Mouse (Mus musculus): ENCODE measurements around the gene Gata2.

Gene Gata2

GRCm38 (mm10) chr6:88190043-88190309, 3.7 kb upstream of the Gata2 start:
- Histone ChIP-seq H3K36me3 (ENCODE audit: control insufficient read depth, insufficient read depth, low read length, poor library complexity, severe bottlenecking) (no peaks in the 10 kb centered on the region), H3K27me3 (ENCODE audit: control insufficient read depth, insufficient read depth, low read length, poor library complexity, severe bottlenecking) (no peaks in the 10 kb centered on the region)
- DNase-seq (ENCODE audit: low read depth, low spot score): no peak

- Histone ChIP-seq H3K36me3 (ENCODE audit: control insufficient read depth, insufficient read depth, low read length, poor library complexity, severe bottlenecking) (no peaks in the 10 kb centered on the region), H3K27me3 (ENCODE audit: control insufficient read depth, insufficient read depth, low read length, poor library complexity, severe bottlenecking) (no peaks in the 10 kb centered on the region)
- no peak for DNase-seq (ENCODE audit: low read depth, low spot score)
Observed at GRCm38 (mm10) chr6:88190310-88191023, 3.2 kb upstream of the Gata2 start.

GRCm38 (mm10) chr6:88191024-88191365, 2.7 kb upstream of the Gata2 start:
- Histone ChIP-seq H3K36me3 (ENCODE audit: control insufficient read depth, insufficient read depth, low read length, poor library complexity, severe bottlenecking) (no peaks in the 10 kb centered on the region), H3K27me3 (ENCODE audit: control insufficient read depth, insufficient read depth, low read length, poor library complexity, severe bottlenecking) (no peaks in the 10 kb centered on the region; the same call in 1 of the 2 replicates)
- no peak for DNase-seq (ENCODE audit: low read depth, low spot score)

- H3K36me3 ChIP-seq (ENCODE audit: control insufficient read depth, insufficient read depth, low read length, poor library complexity, severe bottlenecking): no peaks in the 10 kb centered on the region
- H3K27me3 ChIP-seq (ENCODE audit: control insufficient read depth, insufficient read depth, low read length, poor library complexity, severe bottlenecking): no peaks in the 10 kb centered on the region; the same call in 1 of the 2 replicates
- no peak for DNase-seq (ENCODE audit: low read depth, low spot score)
Observed at GRCm38 (mm10) chr6:88191411-88192070, 2.1 kb upstream of the Gata2 start.

DNA sequence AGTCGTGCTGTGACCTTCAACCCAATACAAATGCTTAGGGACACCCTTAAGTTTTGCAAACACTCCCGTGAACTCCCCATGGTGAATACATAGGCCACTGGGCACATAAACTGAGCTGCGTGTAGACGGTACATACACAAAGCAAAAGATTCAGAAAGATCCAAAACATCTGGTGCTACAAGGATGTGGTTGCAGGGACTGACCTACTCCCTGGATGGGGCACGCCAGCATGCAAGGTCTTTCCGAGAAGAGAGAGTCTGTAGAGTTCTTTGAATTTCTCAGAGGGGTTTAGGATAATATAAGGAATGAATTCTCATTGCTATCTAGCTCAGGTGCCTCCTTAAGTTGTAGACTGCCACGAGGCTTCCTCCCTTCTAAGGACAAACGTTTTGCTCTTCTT, 935 bp upstream of the Gata2 start:
- DNase-seq (ENCODE audit: low read depth, low spot score): no peak
- no peaks in the 10 kb centered on the region; the same call in 1 of the 2 replicates for H3K27me3 ChIP-seq (ENCODE audit: control insufficient read depth, insufficient read depth, low read length, poor library complexity, severe bottlenecking)
- H3K36me3 ChIP-seq (ENCODE audit: control insufficient read depth, insufficient read depth, low read length, poor library complexity, severe bottlenecking): no peaks in the 10 kb centered on the region

DNA sequence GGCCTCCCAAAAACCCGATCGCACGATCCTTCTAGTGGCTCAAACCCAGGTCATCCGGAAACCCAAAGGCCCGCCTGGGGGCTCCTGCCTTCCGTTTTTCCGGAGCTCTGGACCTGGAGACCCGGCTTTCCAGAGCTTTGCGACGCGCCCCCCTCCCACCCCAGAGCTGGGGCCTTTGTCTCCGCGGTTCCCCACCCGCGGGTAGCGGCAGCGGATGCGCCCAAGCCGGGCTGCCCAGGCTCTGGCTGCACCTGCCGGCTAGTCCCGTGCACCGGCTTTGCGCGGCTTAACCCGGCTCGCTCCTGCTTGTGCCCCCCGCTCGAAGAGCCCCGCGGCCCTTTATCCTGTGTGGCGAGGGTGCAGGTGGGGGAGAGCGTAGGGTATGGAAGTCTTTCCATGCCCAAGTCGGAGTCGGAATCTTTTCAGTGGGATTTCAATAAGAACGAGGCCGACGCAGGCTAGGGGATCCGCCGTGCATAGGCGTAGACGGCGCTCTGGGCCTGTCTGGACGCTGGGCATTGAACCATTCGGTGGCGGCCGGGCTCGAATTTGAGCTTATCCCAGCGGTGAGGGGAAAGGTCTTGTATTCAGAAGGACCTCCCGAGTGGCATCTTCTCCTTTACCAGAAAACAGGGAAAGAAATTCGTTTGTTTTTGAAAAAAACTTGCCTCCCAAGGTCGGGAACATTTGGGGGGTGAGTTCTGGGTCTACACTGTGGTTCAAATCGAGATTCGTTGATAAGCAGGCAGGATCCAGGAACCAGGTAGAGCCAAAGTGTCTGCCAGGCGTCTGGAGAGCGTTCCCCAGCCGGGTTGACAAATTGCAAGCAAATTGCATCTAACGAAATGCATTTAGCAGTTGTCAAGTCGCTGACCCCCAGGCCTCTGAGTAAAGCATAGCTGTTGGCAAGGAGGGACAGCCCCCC, 624 bp downstream of the Gata2 start:
- no peak for DNase-seq (ENCODE audit: low read depth, low spot score)
- H3K36me3 ChIP-seq (ENCODE audit: control insufficient read depth, insufficient read depth, low read length, poor library complexity, severe bottlenecking): no peaks in the 10 kb centered on the region
- H3K27me3 ChIP-seq (ENCODE audit: control insufficient read depth, insufficient read depth, low read length, poor library complexity, severe bottlenecking): no peaks in the 10 kb centered on the region; the same call in 1 of the 2 replicates

GRCm38 (mm10) chr6:88194978-88195325, 1.3 kb downstream of the Gata2 start:
- H3K36me3 ChIP-seq (ENCODE audit: control insufficient read depth, insufficient read depth, low read length, poor library complexity, severe bottlenecking): no peaks in the 10 kb centered on the region
- DNase-seq (ENCODE audit: low read depth, low spot score): no peak
- no peaks in the 10 kb centered on the region; the same call in 1 of the 2 replicates for H3K27me3 ChIP-seq (ENCODE audit: control insufficient read depth, insufficient read depth, low read length, poor library complexity, severe bottlenecking)

DNA sequence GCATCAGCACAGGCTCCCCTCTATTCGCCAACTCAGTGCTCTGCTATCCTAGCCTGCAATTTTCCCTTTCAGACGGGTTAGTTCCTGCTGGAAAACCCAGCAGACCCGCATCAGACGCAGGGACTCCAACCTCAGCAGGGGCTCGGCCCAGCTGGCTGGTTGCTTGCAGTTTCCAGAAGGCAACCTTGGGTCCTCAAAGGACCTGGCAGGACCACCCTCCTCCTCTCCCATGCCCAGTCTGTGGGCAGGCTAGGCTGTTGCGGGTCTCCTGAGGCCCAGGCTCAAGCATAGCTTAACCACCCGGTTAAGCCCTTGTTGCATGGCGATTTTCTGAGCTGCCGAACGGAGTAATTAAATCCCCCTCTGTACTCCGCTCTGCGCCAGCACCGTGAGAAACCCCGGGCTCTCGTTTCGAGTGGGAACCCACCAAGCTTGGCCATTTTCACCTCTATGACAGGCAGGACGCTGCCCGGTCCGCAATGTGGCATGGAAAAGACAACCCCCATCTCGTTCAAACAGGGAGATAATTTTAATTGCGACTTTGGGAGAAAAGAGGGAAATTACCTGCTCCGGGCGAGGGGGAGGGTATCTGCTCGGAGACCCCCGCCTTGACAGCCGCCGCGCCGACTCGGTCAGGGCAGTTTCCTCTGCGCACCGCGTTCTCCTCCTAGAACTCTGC, 2.5 kb downstream of the Gata2 start:
- no peaks in the 10 kb centered on the region for H3K36me3 ChIP-seq (ENCODE audit: control insufficient read depth, insufficient read depth, low read length, poor library complexity, severe bottlenecking)

GRCm38 (mm10) chr6:88196733-88197312, 3.1 kb downstream of the Gata2 start:
- no peak for DNase-seq (ENCODE audit: low read depth, low spot score)
- Histone ChIP-seq H3K36me3 (ENCODE audit: control insufficient read depth, insufficient read depth, low read length, poor library complexity, severe bottlenecking) (no peaks in the 10 kb centered on the region), H3K27me3 (ENCODE audit: control insufficient read depth, insufficient read depth, low read length, poor library complexity, severe bottlenecking) (no peaks in the 10 kb centered on the region; the same call in 1 of the 2 replicates)

More for the DNA sequence above, 2.5 kb downstream of the Gata2 start:
- no peak for DNase-seq (ENCODE audit: low read depth, low spot score)
- no peaks in the 10 kb centered on the region; the same call in 1 of the 2 replicates for H3K27me3 ChIP-seq (ENCODE audit: control insufficient read depth, insufficient read depth, low read length, poor library complexity, severe bottlenecking)

GRCm38 (mm10) chr6:88197313-88198069, 3.8 kb downstream of the Gata2 start:
- no peaks in the 10 kb centered on the region for H3K36me3 ChIP-seq (ENCODE audit: control insufficient read depth, insufficient read depth, low read length, poor library complexity, severe bottlenecking)
- DNase-seq (ENCODE audit: low read depth, low spot score): no peak
- H3K27me3 ChIP-seq (ENCODE audit: control insufficient read depth, insufficient read depth, low read length, poor library complexity, severe bottlenecking): no peaks in the 10 kb centered on the region; the same call in none of the 2 replicates

DNA sequence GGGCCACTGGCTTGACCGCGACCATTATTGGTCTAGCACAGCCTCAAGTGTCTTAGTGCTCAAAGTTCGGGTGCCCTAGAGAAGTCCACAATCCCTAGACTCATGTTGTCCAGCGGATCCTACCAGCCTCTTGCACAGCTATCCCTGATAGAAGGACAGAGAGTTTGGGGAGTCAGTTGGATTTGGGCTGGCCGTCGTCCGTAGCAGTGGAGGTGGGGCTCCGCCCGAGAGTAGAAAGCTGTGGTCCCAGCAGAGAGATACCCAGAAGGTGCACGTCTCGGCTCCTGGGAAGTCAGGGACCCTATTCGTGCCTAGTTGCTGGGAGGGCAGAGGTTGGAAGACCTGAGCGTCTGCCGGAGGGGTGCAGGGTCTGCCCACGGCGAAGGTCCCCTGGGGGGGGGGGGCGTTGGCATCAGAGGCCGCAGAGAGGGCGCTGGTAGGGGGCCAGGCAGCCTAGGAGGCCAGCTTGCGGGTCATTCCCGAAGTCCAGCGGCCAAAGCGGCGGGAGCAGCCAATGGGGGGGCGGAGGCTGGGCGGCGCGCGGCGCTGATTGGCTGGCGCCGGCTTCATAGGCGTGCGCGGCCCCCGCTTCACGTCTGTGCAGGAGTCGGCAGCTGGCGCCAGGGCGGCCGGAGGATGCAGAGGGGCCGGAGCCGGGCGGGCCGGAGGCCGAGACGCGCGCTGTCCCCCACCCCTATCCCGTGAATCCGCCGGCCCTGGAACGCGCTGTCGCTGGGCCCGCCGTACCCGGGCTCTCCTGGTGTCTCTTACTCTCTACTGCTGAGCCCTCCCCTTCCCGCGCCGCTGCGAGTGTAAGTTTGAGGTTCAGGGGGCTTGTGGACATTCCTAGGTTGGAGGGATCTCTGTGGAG, 4.6 kb downstream of the Gata2 start:
- H3K36me3 ChIP-seq (ENCODE audit: control insufficient read depth, insufficient read depth, low read length, poor library complexity, severe bottlenecking): no peaks in the 10 kb centered on the region
- DNase-seq (ENCODE audit: low read depth, low spot score): no peak
- H3K27me3 ChIP-seq (ENCODE audit: control insufficient read depth, insufficient read depth, low read length, poor library complexity, severe bottlenecking): no peaks in the 10 kb centered on the region; the same call in none of the 2 replicates

- no peaks in the 10 kb centered on the region; the same call in none of the 2 replicates for H3K27me3 ChIP-seq (ENCODE audit: control insufficient read depth, insufficient read depth, low read length, poor library complexity, severe bottlenecking)
- no peak for DNase-seq (ENCODE audit: low read depth, low spot score)
- H3K36me3 ChIP-seq (ENCODE audit: control insufficient read depth, insufficient read depth, low read length, poor library complexity, severe bottlenecking): no peaks in the 10 kb centered on the region
Observed at GRCm38 (mm10) chr6:88199001-88199717, 5.5 kb downstream of the Gata2 start.
